Mouse (Mus musculus): ENCODE results near the gene Ehd2. TPM values are rescaled to one million over a fixed set of nuclear protein-coding genes. Genes with fewer than 3 reads are reported as not detected.

Ehd2 gene
- polyA plus RNA-seq, 1 experiment from 2014 or later = 5.6 TPM

- 85% methylated on average over 32 of the region's 32 CpGs for WGBS
- no peak overlapping the region for H3K27ac ChIP-seq (ENCODE audit: low read depth, low read length)
- no peaks in the 10 kb centered on the region for H3K27me3 ChIP-seq (replicated peaks; ENCODE audit: control insufficient read depth, insufficient read depth, low read length)
- H3K9me3 ChIP-seq (ENCODE audit: control insufficient read depth, low read length) = no peaks in the 10 kb centered on the region
- no peak overlapping the region for H3K4me3 ChIP-seq (ENCODE audit: low read length)
- H3K36me3 ChIP-seq (ENCODE audit: control insufficient read depth, insufficient read depth, low read length) = no peaks in the 10 kb centered on the region
- H3K4me1 ChIP-seq (ENCODE audit: control insufficient read depth, insufficient read depth, low read depth, low read length) = peaks cover 14% of the 10 kb centered on the region
- no peak for ATAC-seq
- no peak overlapping the region for H3K9ac ChIP-seq (ENCODE audit: low read depth, low read length)
- no peak overlapping the region for H3K4me2 ChIP-seq (ENCODE audit: low read length)
These were observed 3.3 kb downstream of the Ehd2 start for GRCm38 (mm10) chr7:15963798-15964652.

- Histone ChIP-seq H3K9ac (ENCODE audit: low read depth, low read length) (peak overlapping the region; percentile 15; the same call in 1 of the 2 replicates), H3K4me2 (ENCODE audit: low read length) (no peak overlapping the region), H3K4me3 (ENCODE audit: low read length) (no peak overlapping the region), H3K27me3 (replicated peaks; ENCODE audit: control insufficient read depth, insufficient read depth, low read length) (no peaks in the 10 kb centered on the region), H3K36me3 (ENCODE audit: control insufficient read depth, insufficient read depth, low read length) (no peaks in the 10 kb centered on the region), H3K9me3 (ENCODE audit: control insufficient read depth, low read length) (no peaks in the 10 kb centered on the region), H3K4me1 (ENCODE audit: control insufficient read depth, insufficient read depth, low read depth, low read length) (peaks cover 14% of the 10 kb centered on the region), H3K27ac (ENCODE audit: low read depth, low read length) (no peak overlapping the region; the same call in 1 of the 2 replicates)
- WGBS = 40% methylated on average over 12 of the region's 12 CpGs
- peak; percentile 43 for ATAC-seq
These were observed 4.8 kb downstream of the Ehd2 start for GRCm38 (mm10) chr7:15962311-15963288.

GRCm38 (mm10) chr7:15961798-15962197 lies 5.6 kb downstream of the Ehd2 start:
- no peak overlapping the region for H3K9ac ChIP-seq (ENCODE audit: low read depth, low read length)
- no peak for ATAC-seq
- H3K9me3 ChIP-seq (ENCODE audit: control insufficient read depth, low read length) = no peaks in the 10 kb centered on the region
- H3K4me1 ChIP-seq (ENCODE audit: control insufficient read depth, insufficient read depth, low read depth, low read length) = peaks cover 14% of the 10 kb centered on the region
- no peak overlapping the region for H3K27ac ChIP-seq (ENCODE audit: low read depth, low read length)
- 89% methylated on average over 7 of the region's 7 CpGs for WGBS
- no peaks in the 10 kb centered on the region for H3K36me3 ChIP-seq (ENCODE audit: control insufficient read depth, insufficient read depth, low read length)
- no peak overlapping the region for H3K4me2 ChIP-seq (ENCODE audit: low read length)
- H3K27me3 ChIP-seq (replicated peaks; ENCODE audit: control insufficient read depth, insufficient read depth, low read length) = no peaks in the 10 kb centered on the region
- H3K4me3 ChIP-seq (ENCODE audit: low read length) = no peak overlapping the region

- no peaks in the 10 kb centered on the region for H3K27me3 ChIP-seq (replicated peaks; ENCODE audit: control insufficient read depth, insufficient read depth, low read length)
- peaks cover 14% of the 10 kb centered on the region for H3K4me1 ChIP-seq (ENCODE audit: control insufficient read depth, insufficient read depth, low read depth, low read length)
- no peak overlapping the region for H3K9ac ChIP-seq (ENCODE audit: low read depth, low read length)
- H3K9me3 ChIP-seq (ENCODE audit: control insufficient read depth, low read length) = no peaks in the 10 kb centered on the region
- H3K27ac ChIP-seq (ENCODE audit: low read depth, low read length) = no peak overlapping the region
- WGBS = 65% methylated on average over 4 of the region's 4 CpGs
- no peak overlapping the region for H3K4me2 ChIP-seq (ENCODE audit: low read length)
- ATAC-seq = no peak
- H3K4me3 ChIP-seq (ENCODE audit: low read length) = no peak overlapping the region
- H3K36me3 ChIP-seq (ENCODE audit: control insufficient read depth, insufficient read depth, low read length) = no peaks in the 10 kb centered on the region
These were observed 6.1 kb downstream of the Ehd2 start for GRCm38 (mm10) chr7:15961239-15961638.

GRCm38 (mm10) chr7:15960691-15961090 lies 6.7 kb downstream of the Ehd2 start:
- no peak overlapping the region for H3K9ac ChIP-seq (ENCODE audit: low read depth, low read length)
- ATAC-seq = no peak
- no peak overlapping the region for H3K4me3 ChIP-seq (ENCODE audit: low read length)
- H3K9me3 ChIP-seq (ENCODE audit: control insufficient read depth, low read length) = no peaks in the 10 kb centered on the region
- 28% methylated on average over 4 of the region's 4 CpGs for WGBS
- H3K27me3 ChIP-seq (replicated peaks; ENCODE audit: control insufficient read depth, insufficient read depth, low read length) = no peaks in the 10 kb centered on the region
- peaks cover 14% of the 10 kb centered on the region for H3K4me1 ChIP-seq (ENCODE audit: control insufficient read depth, insufficient read depth, low read depth, low read length)
- no peaks in the 10 kb centered on the region for H3K36me3 ChIP-seq (ENCODE audit: control insufficient read depth, insufficient read depth, low read length)
- H3K27ac ChIP-seq (ENCODE audit: low read depth, low read length) = no peak overlapping the region
- no peak overlapping the region for H3K4me2 ChIP-seq (ENCODE audit: low read length)

- no peak for ATAC-seq
- peaks cover 3% of the 10 kb centered on the region; the same call in 1 of the 2 replicates for H3K4me1 ChIP-seq (ENCODE audit: control insufficient read depth, insufficient read depth, low read depth, low read length)
- H3K27me3 ChIP-seq (replicated peaks; ENCODE audit: control insufficient read depth, insufficient read depth, low read length) = no peaks in the 10 kb centered on the region; the same call in 1 of the 2 replicates
- no peak overlapping the region for H3K27ac ChIP-seq (ENCODE audit: low read depth, low read length)
- no peak overlapping the region for H3K9ac ChIP-seq (ENCODE audit: low read depth, low read length)
- H3K36me3 ChIP-seq (ENCODE audit: control insufficient read depth, insufficient read depth, low read length) = no peaks in the 10 kb centered on the region
- H3K4me3 ChIP-seq (ENCODE audit: low read length) = no peak overlapping the region
- no peaks in the 10 kb centered on the region; the same call in 1 of the 2 replicates for H3K9me3 ChIP-seq (ENCODE audit: control insufficient read depth, low read length)
- 84% methylated on average over 5 of the region's 5 CpGs for WGBS
- no peak overlapping the region for H3K4me2 ChIP-seq (ENCODE audit: low read length)
These were observed 11.2 kb downstream of the Ehd2 start for GRCm38 (mm10) chr7:15956143-15956542.

- no peak overlapping the region for H3K27ac ChIP-seq (ENCODE audit: low read depth, low read length)
- H3K9ac ChIP-seq (ENCODE audit: low read depth, low read length) = peak overlapping the region; percentile 36; the same call in 1 of the 2 replicates
- peak overlapping the region; percentile 23 for H3K4me3 ChIP-seq (ENCODE audit: low read length)
- WGBS = 15% methylated on average over 7 of the region's 7 CpGs
- H3K36me3 ChIP-seq (ENCODE audit: control insufficient read depth, insufficient read depth, low read length) = no peaks in the 10 kb centered on the region
- no peaks in the 10 kb centered on the region; the same call in 1 of the 2 replicates for H3K27me3 ChIP-seq (replicated peaks; ENCODE audit: control insufficient read depth, insufficient read depth, low read length)
- peak overlapping the region; percentile 36 for H3K4me2 ChIP-seq (ENCODE audit: low read length)
- no peak for ATAC-seq
- peaks cover 3% of the 10 kb centered on the region; the same call in 1 of the 2 replicates for H3K4me1 ChIP-seq (ENCODE audit: control insufficient read depth, insufficient read depth, low read depth, low read length)
- H3K9me3 ChIP-seq (ENCODE audit: control insufficient read depth, low read length) = no peaks in the 10 kb centered on the region; the same call in 1 of the 2 replicates
These were observed 11.9 kb downstream of the Ehd2 start for GRCm38 (mm10) chr7:15955509-15955908.

- Histone ChIP-seq H3K4me3 (ENCODE audit: low read length) (peak overlapping the region; percentile 23), H3K9ac (ENCODE audit: low read depth, low read length) (peak overlapping the region; percentile 36; the same call in 1 of the 2 replicates), H3K4me1 (ENCODE audit: control insufficient read depth, insufficient read depth, low read depth, low read length) (peaks cover 3% of the 10 kb centered on the region; the same call in 1 of the 2 replicates), H3K27me3 (replicated peaks; ENCODE audit: control insufficient read depth, insufficient read depth, low read length) (no peaks in the 10 kb centered on the region; the same call in 1 of the 2 replicates), H3K27ac (ENCODE audit: low read depth, low read length) (no peak overlapping the region), H3K36me3 (ENCODE audit: control insufficient read depth, insufficient read depth, low read length) (no peaks in the 10 kb centered on the region), H3K4me2 (ENCODE audit: low read length) (peak overlapping the region; percentile 36), H3K9me3 (ENCODE audit: control insufficient read depth, low read length) (no peaks in the 10 kb centered on the region; the same call in 1 of the 2 replicates)
- ATAC-seq = peak; percentile 51; the same call in 1 of the 2 replicates
- WGBS = 11% methylated on average over 18 of the region's 21 CpGs
These were observed 12.4 kb downstream of the Ehd2 start for GRCm38 (mm10) chr7:15954978-15955443.

Data from hindbrain, embryonic 16.5 days (tissue).